ENCODE assay signal across 7 mouse cellular contexts in the genomic region with DNA sequence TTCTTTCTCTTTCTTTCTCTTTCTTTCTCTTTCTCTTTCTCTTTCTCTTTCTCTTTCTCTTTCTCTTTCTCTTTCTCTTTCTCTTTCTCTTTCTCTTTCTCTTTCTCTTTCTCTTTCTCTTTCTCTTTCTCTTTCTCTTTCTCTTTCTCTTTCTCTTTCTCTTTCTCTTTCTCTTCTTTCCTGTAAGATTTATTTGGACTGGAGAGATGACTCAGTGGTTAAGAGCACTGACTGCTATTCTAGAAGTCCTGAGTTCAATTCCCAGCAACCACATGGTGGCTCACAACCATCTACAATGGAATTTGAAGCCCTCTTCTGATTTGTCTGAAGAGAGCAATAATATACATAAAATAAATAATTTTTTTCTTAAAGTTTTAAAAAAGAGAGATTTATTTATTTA. TPM values are rescaled to one million over a fixed set of nuclear protein-coding genes. Genes with fewer than 3 reads are reported as not detected.
DNase-seq lines count a peak whose midpoint lies in the region; ATAC-seq and TF ChIP-seq lines count a peak whose summit lies in the region.
"Not testable (repeated sequence)": the region's sequence is repeated elsewhere in the genome, so short reads cannot be mapped to it uniquely, and the experiment has no call there.

No protein-coding gene starts in this region.

- H3K27ac ChIP-seq in CH12.LX (ENCODE audit: insufficient read depth, low read depth), result not testable (repeated sequence)

- TF ChIP-seq EP300 in CH12.LX (IDR thresholded peaks at IDR 0.05; ENCODE audit: low read length), result not testable (repeated sequence)

- TF ChIP-seq CTCF in CH12.LX (conservative IDR thresholded peaks at IDR 0.05 in 1 of 2, IDR thresholded peaks at IDR 0.05 in 1 of 2; ENCODE audit: low read depth in 2 of 2, low read length in 2 of 2), result not testable (repeated sequence)

- TF ChIP-seq POLR2A in CH12.LX (IDR thresholded peaks at IDR 0.05; ENCODE audit: low read depth, low read length), result not testable (repeated sequence)

- in situ Hi-C loops in CH12.LX (cut with MboI; ENCODE audit: low pct_ligation_motif_present, low pct_unique_long_range_greater_than_20kb, low sequenced_read_pairs), result not testable (repeated sequence)

- not testable (repeated sequence) for H3K9me3 ChIP-seq in CH12.LX (replicated peaks; ENCODE audit: low read length)

- H3K9ac ChIP-seq in CH12.LX (ENCODE audit: insufficient read depth, low read depth), result not testable (repeated sequence)

- TF ChIP-seq RAD21 in CH12.LX (IDR thresholded peaks at IDR 0.05; ENCODE audit: low read depth, low read length), result not testable (repeated sequence)

- H3K79me2 ChIP-seq in CH12.LX (replicated peaks; ENCODE audit: control insufficient read depth, extremely low read depth, insufficient read depth, poor library complexity, severe bottlenecking), result not testable (repeated sequence)

- H3K4me3 ChIP-seq in CH12.LX (replicated peaks in 1 of 3; ENCODE audit: low read depth in 2 of 3, low read length in 2 of 3, poor library complexity in 1 of 3), result not testable (repeated sequence)

- H3K4me2 ChIP-seq in CH12.LX (ENCODE audit: insufficient read depth, low read depth, poor library complexity, severe bottlenecking), result not testable (repeated sequence)

- DNase-seq in CD4-positive, CD25-positive, alpha-beta regulatory T cell, adult 2 months (ENCODE audit: low read depth, low spot score), result peak; percentile 19
- not testable (repeated sequence) for DNase-seq in CH12.LX (ENCODE audit: extremely low read depth)
- peak; percentile 43 for DNase-seq in induced T-regulatory cell, adult 2 months (ENCODE audit: low read depth)
- peak; percentile 27 for DNase-seq in naive thymus-derived CD4-positive, alpha-beta T cell, adult 2 months (ENCODE audit: low read depth)

- peaks cover 51 to 75% of the 10 kb centered on the region in 2 experiments for H3K36me3 ChIP-seq in CH12.LX (replicated peaks in 1 of 2; ENCODE audit: control insufficient read depth in 1 of 2, insufficient read depth in 1 of 2, low read length in 1 of 2)

- H3K4me1 ChIP-seq in CH12.LX (ENCODE audit: control insufficient read depth in 1 of 2, insufficient read depth in 2 of 2), result peaks cover 2 to 12% of the 10 kb centered on the region in 2 experiments; a peak in 2 of 4 replicates

- dilution Hi-C loops in CH12.LX (cut with MboI; ENCODE audit: extremely low pct_ligation_motif_present, extremely low pct_unique_long_range_greater_than_20kb, low sequenced_read_pairs), result not testable (repeated sequence)

- not testable (repeated sequence) for H3K27me3 ChIP-seq in CH12.LX (replicated peaks)

- ATAC-seq in CD4-positive, CD25-positive, alpha-beta regulatory T cell, adult 4 months, result peak; percentile 52
- peak; percentile 24 for ATAC-seq in activated CD4-positive, CD25-positive, alpha-beta regulatory T cell, adult 4 months
- ATAC-seq in inflammation-experienced regulatory T-cells, adult 6 months, result peak; percentile 54

TF ChIP-seq in CH12.LX, 34 proteins besides CTCF, POLR2A, EP300 and RAD21:
- peak; percentile 67; the same call in 1 of the 2 replicates for TF ChIP-seq ETS1 (conservative IDR thresholded peaks at IDR 0.05; ENCODE audit: low read depth, low read length)
TF ChIP-seq in CH12.LX: peak in this region for 1; not testable (repeated sequence) for 33.

RNA-seq across cellular contexts. Expression of a gene that starts 24.4 kb away (rescaled TPM):
- polyA plus RNA-seq in CD4-positive, CD25-positive, alpha-beta regulatory T cell, adult 4 months (2017; shearing (Covaris generic)), result 10 to 100 TPM; 39.6 to 48.0 TPM
- total RNA-seq in CH12.LX (2012; rRNA removed), result 86.1 and 97.2 TPM in 2 replicates
- total RNA-seq in CH12.LX (2014; rRNA removed), result 157 and 180 TPM in 2 replicates
- 121 and 125 TPM in 2 replicates for polyA plus RNA-seq in CH12.LX (2012; ENCODE audit: insufficient read length, low read depth)
- polyA plus RNA-seq in activated CD4-positive, CD25-positive, alpha-beta regulatory T cell, adult 4 months (2017; shearing (Covaris generic)), result 10 to 100 TPM; 48.1 to 59.2 TPM
- polyA plus RNA-seq in inflammation-experienced regulatory T-cells, adult 6 months (2017; shearing (Covaris generic)), result 10 to 100 TPM; 45.1 to 71.9 (median 50.0) TPM
